Mouse (Mus musculus) regulatory T cell (primary cell): Measurements from ENCODE around the gene Zcchc2.

Source experiments
- in situ Hi-C: fragments of 300-600 bp; cut with MboI, MseI; formaldehyde crosslinking; loops from one replicate; pipeline ENCODE4 v1.15.1; 2025; ENCODE audit warnings: high pct_unique_total_duplicates

Gene Zcchc2

GRCm38 (mm10) chr1:106036861-106037599 is 46.8 kb downstream of the Zcchc2 start:
- in situ Hi-C loops, result loop anchor here (5.0 kb wide), 1 partner anchor 135 kb away; no protein-coding TSS in a partner anchor

GRCm38 (mm10) chr1:106039326-106039725 is 49.1 kb downstream of the Zcchc2 start:
- in situ Hi-C loops, result loop anchor here (5.0 kb wide), 1 partner anchor 137 kb away; no protein-coding TSS in a partner anchor

GRCm38 (mm10) chr1:106040271-106040670 is 50.1 kb downstream of the Zcchc2 start:
- in situ Hi-C loops, result no loop called here

GRCm38 (mm10) chr1:106042221-106042620 is 52.0 kb downstream of the Zcchc2 start:
- in situ Hi-C loops, result no loop called here

GRCm38 (mm10) chr1:106043053-106043820 is 53.0 kb downstream of the Zcchc2 start:
- in situ Hi-C loops, result no loop called here

GRCm38 (mm10) chr1:106049036-106049435 is 58.8 kb downstream of the Zcchc2 start:
- in situ Hi-C loops, result no loop called here

GRCm38 (mm10) chr1:106054978-106055377 is 64.8 kb downstream of the Zcchc2 start:
- in situ Hi-C loops, result loop anchor here (25.0 kb wide), 1 partner anchor 682 kb away; no protein-coding TSS in a partner anchor

GRCm38 (mm10) chr1:106058355-106058754 is 68.1 kb downstream of the Zcchc2 start:
- in situ Hi-C loops, result loop anchor here (25.0 kb wide), 1 partner anchor 679 kb away; no protein-coding TSS in a partner anchor

GRCm38 (mm10) chr1:106059516-106060277 is 69.5 kb downstream of the Zcchc2 start:
- in situ Hi-C loops, result loop anchor here (5.0 to 25.0 kb wide), 3 partner anchors 93 to 678 kb away; no protein-coding TSS in a partner anchor

GRCm38 (mm10) chr1:106061185-106061910 is 71.1 kb downstream of the Zcchc2 start:
- in situ Hi-C loops, result loop anchor here (5.0 to 25.0 kb wide), 3 partner anchors 91 to 676 kb away; no protein-coding TSS in a partner anchor

- in situ Hi-C loops, result loop anchor here (5.0 to 25.0 kb wide), 3 partner anchors 89 to 674 kb away; no protein-coding TSS in a partner anchor
Observed at GRCm38 (mm10) chr1:106062891-106063590, 72.8 kb downstream of the Zcchc2 start.

GRCm38 (mm10) chr1:106063591-106064170 is 73.5 kb downstream of the Zcchc2 start:
- in situ Hi-C loops, result loop anchor here (5.0 to 25.0 kb wide), 3 partner anchors 89 to 674 kb away; no protein-coding TSS in a partner anchor

GRCm38 (mm10) chr1:106064291-106064690 is 74.1 kb downstream of the Zcchc2 start:
- in situ Hi-C loops, result loop anchor here (5.0 to 25.0 kb wide), 3 partner anchors 88 to 673 kb away; no protein-coding TSS in a partner anchor

GRCm38 (mm10) chr1:106064711-106065110 is 74.5 kb downstream of the Zcchc2 start:
- in situ Hi-C loops, result loop anchor here (5.0 to 25.0 kb wide), 3 partner anchors 88 to 673 kb away; no protein-coding TSS in a partner anchor

- in situ Hi-C loops, result loop anchor here (25.0 kb wide), 1 partner anchor 672 kb away; no protein-coding TSS in a partner anchor
Observed at GRCm38 (mm10) chr1:106065679-106066078, 75.5 kb downstream of the Zcchc2 start.

GRCm38 (mm10) chr1:106067306-106067705 is 77.1 kb downstream of the Zcchc2 start:
- in situ Hi-C loops, result loop anchor here (25.0 kb wide), 1 partner anchor 670 kb away; no protein-coding TSS in a partner anchor

- in situ Hi-C loops, result loop anchor here (25.0 kb wide), 1 partner anchor 667 kb away; no protein-coding TSS in a partner anchor
Observed at GRCm38 (mm10) chr1:106069867-106070543, 79.8 kb downstream of the Zcchc2 start.

GRCm38 (mm10) chr1:106070814-106071213 is 80.6 kb downstream of the Zcchc2 start:
- in situ Hi-C loops, result loop anchor here (25.0 kb wide), 1 partner anchor 666 kb away; no protein-coding TSS in a partner anchor
